Mouse (Mus musculus): ENCODE results near the gene Cxxc4.
A peak's percentile ranks its signal among the peaks of the same experiment; 100 is the strongest.
"Not testable (repeated sequence)": the region's sequence is repeated elsewhere in the genome, so short reads cannot be mapped to it uniquely, and the experiment has no call there.

Cxxc4 gene

GRCm38 (mm10) chr3:134236414-134237112 is at the start of gene Cxxc4:
Gene Cxxc4, plus strand, starts transcription at chr3:134236484.
- DNase-seq, result no peak

GRCm38 (mm10) chr3:134188979-134189946 is 47.0 kb upstream of the Cxxc4 start:
- no peak for DNase-seq

GRCm38 (mm10) chr3:134190046-134190445 is 46.2 kb upstream of the Cxxc4 start:
- no peak for DNase-seq

GRCm38 (mm10) chr3:134199892-134200291 is 36.4 kb upstream of the Cxxc4 start:
- DNase-seq, result no peak

- peak; percentile 3 for DNase-seq
Observed at GRCm38 (mm10) chr3:134206624-134207023, 29.7 kb upstream of the Cxxc4 start.

- DNase-seq, result no peak
Observed at GRCm38 (mm10) chr3:134210950-134211349, 25.3 kb upstream of the Cxxc4 start.

- not testable (repeated sequence) for DNase-seq
Observed at GRCm38 (mm10) chr3:134219881-134220280, 16.4 kb upstream of the Cxxc4 start.

- DNase-seq, result no peak
Observed at GRCm38 (mm10) chr3:134221002-134221401, 15.3 kb upstream of the Cxxc4 start.

GRCm38 (mm10) chr3:134222593-134222992 is 13.7 kb upstream of the Cxxc4 start:
- DNase-seq, result no peak

- no peak for DNase-seq
Observed at GRCm38 (mm10) chr3:134223956-134224355, 12.3 kb upstream of the Cxxc4 start.

- no peak for DNase-seq
Observed at GRCm38 (mm10) chr3:134225928-134226327, 10.4 kb upstream of the Cxxc4 start.

- no peak for DNase-seq
Observed at GRCm38 (mm10) chr3:134232753-134233152, 3.5 kb upstream of the Cxxc4 start.

GRCm38 (mm10) chr3:134235491-134236413 is 532 bp upstream of the Cxxc4 start:
- DNase-seq, result peak; percentile 49

GRCm38 (mm10) chr3:134237113-134237805 is 975 bp downstream of the Cxxc4 start:
- DNase-seq, result no peak

- peak; percentile 8 for DNase-seq
Observed at GRCm38 (mm10) chr3:134238621-134239310, 2.5 kb downstream of the Cxxc4 start.

- peak; percentile 60 for DNase-seq
Observed at GRCm38 (mm10) chr3:134239321-134239970, 3.2 kb downstream of the Cxxc4 start.

- peak; percentile 52 for DNase-seq
Observed at GRCm38 (mm10) chr3:134239971-134240717, 3.9 kb downstream of the Cxxc4 start.

GRCm38 (mm10) chr3:134240718-134241025 is 4.4 kb downstream of the Cxxc4 start:
- no peak for DNase-seq

GRCm38 (mm10) chr3:134243168-134243849 is 7.0 kb downstream of the Cxxc4 start:
- no peak for DNase-seq

GRCm38 (mm10) chr3:134243850-134244247 is 7.6 kb downstream of the Cxxc4 start:
- no peak for DNase-seq
